Mouse (Mus musculus) heart, postnatal 14 days (tissue): Measurements from ENCODE around the gene Efna3. TPM values are rescaled to one million over a fixed set of nuclear protein-coding genes. Genes with fewer than 3 reads are reported as not detected.

ENCODE experiments used
- DNase-seq, 2 experiments: peaks; one replicate each; pipeline ENCODE4 v3.0.0; 2021 to 2022
- intact Hi-C: fragments of 180-260 bp; cut with DNase I; formaldehyde crosslinking; loops from one replicate; pipeline ENCODE4 v1.15.1; 2025
- total RNA-seq, 2 experiments: library from RNA; stranded (reverse); gene quantifications; 2 replicates each; pipeline ENCODE4 v1.2.3; 2021

Efna3 gene
- total RNA-seq, 2 experiments from 2014 or later, result not detected

DNA sequence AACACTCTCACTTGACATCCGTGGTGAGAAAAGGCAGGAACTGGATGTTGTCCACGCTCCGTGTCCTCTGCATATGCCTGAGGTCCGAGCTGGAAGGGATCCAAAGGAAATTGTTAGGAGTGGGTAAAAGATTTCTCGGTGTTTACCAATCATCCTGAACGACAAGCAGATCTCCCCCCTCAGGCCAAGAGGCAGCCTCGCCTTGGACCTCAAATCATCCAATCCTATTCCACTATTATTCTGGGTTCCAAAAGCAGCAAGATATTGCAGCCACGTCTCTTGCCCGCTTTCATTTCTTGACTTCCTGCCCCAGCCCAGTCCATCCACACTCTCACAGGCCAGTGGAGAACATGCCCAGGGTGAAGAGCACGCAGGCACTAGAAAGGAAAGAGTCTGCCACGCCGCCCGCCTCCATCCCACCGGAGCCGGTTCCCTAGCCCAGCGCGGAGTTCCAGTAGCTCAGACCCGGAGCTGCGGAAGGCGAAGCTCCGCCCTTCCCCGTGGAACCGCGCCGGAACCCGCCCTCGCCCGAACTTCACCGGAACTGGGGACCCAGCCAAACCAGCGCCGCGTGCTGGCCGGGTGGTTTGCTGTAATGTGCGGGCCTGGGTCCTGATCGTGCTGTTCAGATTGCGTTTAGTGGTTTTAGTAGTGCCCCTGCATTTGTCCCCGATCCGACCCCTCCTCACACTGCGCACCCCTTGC is 52.6 kb downstream of the Efna3 start, which contains the start of gene Slc50a1:
TSS of gene Slc50a1 (minus strand) at position 520 of the 705 bp plus-strand sequence.
- intact Hi-C loops, result no loop called here
- peak; percentile 93 to 94 for DNase-seq

DNA sequence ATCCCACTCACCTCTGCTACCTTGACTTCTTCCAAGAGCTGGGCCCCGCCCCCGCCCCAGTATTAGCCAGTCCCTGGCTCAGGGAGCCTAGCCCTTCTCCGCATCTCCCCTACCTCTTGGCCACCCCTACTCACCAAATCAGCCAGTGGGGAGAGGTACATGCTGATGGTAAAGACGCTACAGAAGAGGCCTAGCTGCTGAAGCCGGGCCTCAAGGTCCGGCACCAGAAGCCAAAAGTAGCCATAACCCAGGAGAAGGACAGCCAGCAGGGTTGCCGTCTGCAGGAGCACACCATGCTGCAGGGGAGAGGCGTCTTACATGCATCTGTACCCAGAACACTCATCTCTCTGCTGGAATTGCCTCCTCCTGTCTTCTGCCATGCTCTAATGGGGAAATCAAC is 53.8 kb downstream of the Efna3 start:
- no peak for DNase-seq
- intact Hi-C loops, result no loop called here

DNA sequence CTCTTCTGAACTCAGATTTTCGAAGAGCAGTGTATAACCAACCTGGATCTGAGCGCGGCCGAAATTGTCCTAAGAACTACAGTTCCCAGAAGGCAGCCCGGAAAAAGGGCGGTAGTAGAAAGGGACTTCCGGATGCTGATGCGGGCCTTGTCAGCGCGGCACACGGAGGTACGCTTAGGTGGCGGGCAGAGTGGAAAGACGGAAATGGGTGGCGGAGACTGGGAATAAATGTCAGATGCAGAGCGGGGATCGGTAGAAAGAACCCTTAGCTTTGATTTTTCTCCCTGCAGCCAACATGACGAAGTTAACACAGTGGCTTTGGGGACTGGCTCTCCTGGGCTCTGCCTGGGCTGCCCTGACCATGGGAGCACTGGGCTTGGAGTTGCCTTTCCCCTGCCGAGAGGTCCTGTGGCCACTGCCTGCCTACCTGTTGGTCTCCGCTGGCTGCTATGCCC is 56.3 kb downstream of the Efna3 start:
- intact Hi-C loops, result loop anchor here (2.0 kb wide), 1 partner anchor 16 kb away; no protein-coding TSS in a partner anchor
- peak; percentile 73 to 80 for DNase-seq

Other genes starting within 250 kb of the Efna3 start
- gene Rusc1, start 229.7 kb downstream of the Efna3 start, total RNA-seq, result 10 to 100 TPM; 16.0 to 17.7 TPM
- not detected for gene Gm43738, start 221.9 kb downstream of the Efna3 start, total RNA-seq
- gene Fdps, start 221.0 kb downstream of the Efna3 start, total RNA-seq, result 10 to 100 TPM; 19.7 to 23.5 TPM
- not detected for gene Pklr, start 186.8 kb downstream of the Efna3 start, total RNA-seq
- gene Hcn3, start 162.8 kb downstream of the Efna3 start, total RNA-seq, result under 1 TPM; 0.49 to 0.60 TPM
- gene Clk2, start 158.2 kb downstream of the Efna3 start, total RNA-seq, result 10 to 100 TPM; 23.3 to 23.6 TPM
- 10 to 100 TPM; 47.2 to 48.7 TPM for gene Scamp3, start 145.5 kb downstream of the Efna3 start, total RNA-seq
- 1 to 10 TPM; 7.1 to 7.6 TPM for gene Fam189b, start 139.8 kb downstream of the Efna3 start, total RNA-seq
- gene Gba, start 120.0 kb downstream of the Efna3 start, total RNA-seq, result 10 to 100 TPM; 22.1 to 23.9 TPM
- gene Thbs3, start 107.8 kb downstream of the Efna3 start, total RNA-seq, result 10 to 100 TPM; 12.7 to 17.1 TPM
- gene Mtx1, start 95.9 kb downstream of the Efna3 start, total RNA-seq, result 10 to 100 TPM; 64.8 to 69.8 TPM
- under 1 TPM; 0.22 to 0.98 TPM for gene Muc1, start 93.9 kb downstream of the Efna3 start, total RNA-seq
- gene Krtcap2, start 77.0 kb downstream of the Efna3 start, total RNA-seq, result 10 to 100 TPM; 71.9 to 72.8 TPM
- gene Trim46, start 76.7 kb downstream of the Efna3 start, total RNA-seq, result under 1 TPM; 0.68 to 0.76 TPM
- 10 to 100 TPM; 47.6 to 58.7 TPM for gene Dpm3, start 63.6 kb downstream of the Efna3 start, total RNA-seq
- 10 to 100 TPM; 20.6 to 22.7 TPM for gene Slc50a1, start 52.4 kb downstream of the Efna3 start, total RNA-seq
- 10 to 100 TPM; 32.4 to 34.0 TPM for gene Efna1, start 41.8 kb downstream of the Efna3 start, total RNA-seq
- under 1 TPM; 0.49 to 0.74 TPM for gene Efna4, start 15.1 kb upstream of the Efna3 start, total RNA-seq
- gene Adam15, start 27.0 kb upstream of the Efna3 start, total RNA-seq, result 10 to 100 TPM; 80.4 to 100.0 TPM
- gene Dcst2, start 39.0 kb upstream of the Efna3 start, total RNA-seq, result not detected
- under 1 TPM; 0.22 to 0.48 TPM for gene Dcst1, start 42.3 kb upstream of the Efna3 start, total RNA-seq
- gene Zbtb7b, start 71.8 kb upstream of the Efna3 start, total RNA-seq, result 10 to 100 TPM; 18.4 to 27.3 TPM
- under 1 TPM in 1 of 2 experiments, not detected in 1; 0.98 TPM for gene Lenep, start 79.8 kb upstream of the Efna3 start, total RNA-seq
- 10 to 100 TPM; 44.7 to 46.1 TPM for gene Flad1, start 88.9 kb upstream of the Efna3 start, total RNA-seq
- 10 to 100 TPM in 1 of 2 experiments, 1 to 10 TPM in 1; 7.9 to 14.4 TPM for gene Cks1b, start 95.4 kb upstream of the Efna3 start, total RNA-seq
- 10 to 100 TPM; 45.0 to 47.5 TPM for gene Shc1, start 95.5 kb upstream of the Efna3 start, total RNA-seq
- 10 to 100 TPM; 16.5 to 19.9 TPM for gene Pygo2, start 107.2 kb upstream of the Efna3 start, total RNA-seq
- gene Pbxip1, start 113.7 kb upstream of the Efna3 start, total RNA-seq, result 10 to 100 TPM; 51.9 to 53.1 TPM
- 1 to 10 TPM; 8.8 to 9.2 TPM for gene Pmvk, start 131.6 kb upstream of the Efna3 start, total RNA-seq
- 1 to 10 TPM; 4.0 to 6.5 TPM for gene Kcnn3, start 197.2 kb upstream of the Efna3 start, total RNA-seq